Mouse (Mus musculus) CH12.LX (cell line): ENCODE data around the gene Wasl. TPM values are rescaled to one million over a fixed set of nuclear protein-coding genes. Genes with fewer than 3 reads are reported as not detected.

ENCODE experiments used
- DNase-seq: peaks from one replicate; pipeline ENCODE4 v3.0.0-alpha.2; 2013; ENCODE audit errors: extremely low read depth
- H3K27ac ChIP-seq: 2 replicates; pipeline ENCODE4 v1.5.1; 2012; ENCODE audit warnings: low read depth, mild to moderate bottlenecking, control low read depth, moderate library complexity; ENCODE audit not compliant: insufficient read depth
- H3K27me3 ChIP-seq: replicated peaks from 2 replicates; pipeline ENCODE3; 2012; ENCODE audit warnings: inconsistent platforms
- H3K36me3 ChIP-seq, 2 experiments: replicated peaks in 1 of 2; 2 replicates each; pipeline versions ENCODE3 to v1.6.1; 2012; ENCODE audit warnings: inconsistent platforms in 1 of 2, low read length in 1 of 2, mild to moderate bottlenecking in 1 of 2, mixed read lengths in 1 of 2, moderate library complexity in 1 of 2; ENCODE audit not compliant: control insufficient read depth in 1 of 2, insufficient read depth in 1 of 2
- H3K4me1 ChIP-seq, 2 experiments: 2 replicates each; pipeline ENCODE4 v1.6.1; 2012; ENCODE audit warnings: inconsistent platforms in 1 of 2, moderate library complexity in 1 of 2; ENCODE audit not compliant: insufficient read depth in 2 of 2, control insufficient read depth in 1 of 2
- H3K4me2 ChIP-seq: 2 replicates; pipeline ENCODE4 v1.6.1; 2012; ENCODE audit warnings: low read depth, mild to moderate bottlenecking, control low read depth; ENCODE audit not compliant: poor library complexity, insufficient read depth, severe bottlenecking
- H3K4me3 ChIP-seq, 3 experiments: fragments of 150-350 bp in 1 of 3; sonication (generic) in 1 of 3; replicated peaks in 1 of 3; 2 replicates each; pipeline versions ENCODE3 to v1.5.1; 2011 to 2012; ENCODE audit warnings: low read depth in 2 of 3, low read length in 2 of 3, mild to moderate bottlenecking in 2 of 3, moderate library complexity in 2 of 3, control low read depth in 1 of 3, improper control_type of control experiment in 1 of 3, inconsistent platforms in 1 of 3, mixed read lengths in 1 of 3; ENCODE audit not compliant: poor library complexity in 1 of 3
- H3K79me2 ChIP-seq: replicated peaks from 2 replicates; pipeline ENCODE4 v1.6.1; 2012; ENCODE audit warnings: mild to moderate bottlenecking, moderate library complexity; ENCODE audit not compliant: control insufficient read depth, poor library complexity, insufficient read depth, severe bottlenecking; ENCODE audit errors: extremely low read depth
- H3K9ac ChIP-seq: 2 replicates; pipeline ENCODE4 v1.6.1; 2012; ENCODE audit warnings: low read depth, mild to moderate bottlenecking, control low read depth, moderate library complexity; ENCODE audit not compliant: insufficient read depth
- H3K9me3 ChIP-seq: replicated peaks from 2 replicates; pipeline ENCODE3; 2012; ENCODE audit warnings: low read length, inconsistent platforms, mixed read lengths
- CHD2 ChIP-seq: IDR thresholded peaks from 2 replicates; pipeline ENCODE4 v1.6.1; 2011; ENCODE audit warnings: low read length, improper control_type of control experiment
- E2F4 ChIP-seq: IDR thresholded peaks from 2 replicates; pipeline ENCODE4 v1.6.1; 2011; ENCODE audit warnings: low read depth, low read length, improper control_type of control experiment; ENCODE audit not compliant: insufficient replicate concordance
- ETS1 ChIP-seq: conservative IDR thresholded peaks from 2 replicates; pipeline ENCODE4 v1.6.1; 2012; ENCODE audit warnings: low read depth, mild to moderate bottlenecking, inconsistent platforms, low read length, improper control_type of control experiment, moderate library complexity
- GABPA ChIP-seq: IDR thresholded peaks from 2 replicates; pipeline ENCODE4 v1.6.1; 2012; ENCODE audit warnings: low read depth, low read length, improper control_type of control experiment, inconsistent platforms; ENCODE audit not compliant: insufficient replicate concordance
- IRF4 ChIP-seq: IDR thresholded peaks from 2 replicates; pipeline ENCODE4 v1.6.1; 2014; ENCODE audit warnings: low read depth, mild to moderate bottlenecking, inconsistent platforms, low read length, improper control_type of control experiment
- JUN ChIP-seq: IDR thresholded peaks from 2 replicates; pipeline ENCODE4 v1.6.1; 2011; ENCODE audit warnings: low read depth, mild to moderate bottlenecking, low read length, improper control_type of control experiment, moderate library complexity; ENCODE audit not compliant: insufficient read depth
- JUND ChIP-seq: conservative IDR thresholded peaks from 2 replicates; pipeline ENCODE4 v1.6.1; 2011; ENCODE audit warnings: low read depth, low read length, improper control_type of control experiment
- KAT2A ChIP-seq: IDR thresholded peaks from 2 replicates; pipeline ENCODE4 v1.6.1; 2012; ENCODE audit warnings: low read length, improper control_type of control experiment, inconsistent platforms; ENCODE audit not compliant: insufficient replicate concordance
- MAFK ChIP-seq: IDR thresholded peaks from 2 replicates; pipeline ENCODE4 v1.6.1; 2011; ENCODE audit warnings: low read length, improper control_type of control experiment; ENCODE audit not compliant: insufficient replicate concordance
- MAX ChIP-seq: IDR thresholded peaks from 2 replicates; pipeline ENCODE4 v1.6.1; 2011; ENCODE audit warnings: low read length, improper control_type of control experiment
- MAZ ChIP-seq: IDR thresholded peaks from 2 replicates; pipeline ENCODE4 v1.6.1; 2012; ENCODE audit warnings: low read depth, mild to moderate bottlenecking, inconsistent platforms, low read length, improper control_type of control experiment, moderate library complexity
- MEF2A ChIP-seq: IDR thresholded peaks from 2 replicates; pipeline ENCODE4 v1.6.1; 2014; ENCODE audit warnings: low read depth, mild to moderate bottlenecking, inconsistent platforms, low read length, improper control_type of control experiment, borderline replicate concordance
- NELFE ChIP-seq: IDR thresholded peaks from 2 replicates; pipeline ENCODE4 v1.6.1; 2011; ENCODE audit warnings: low read depth, low read length, improper control_type of control experiment
- NRF1 ChIP-seq: IDR thresholded peaks from 2 replicates; pipeline ENCODE4 v1.6.1; 2014; ENCODE audit warnings: low read depth, mild to moderate bottlenecking, inconsistent platforms, low read length, improper control_type of control experiment, moderate library complexity
- POLR2A ChIP-seq: IDR thresholded peaks from 2 replicates; pipeline ENCODE4 v1.6.1; 2011; ENCODE audit warnings: low read depth, mild to moderate bottlenecking, improper control_type of control experiment, low read length
- POLR2AphosphoS2 ChIP-seq: IDR thresholded peaks from 2 replicates; pipeline ENCODE4 v1.6.1; 2011; ENCODE audit warnings: low read depth, low read length, improper control_type of control experiment
- RAD21 ChIP-seq: IDR thresholded peaks from 2 replicates; pipeline ENCODE4 v1.6.1; 2011; ENCODE audit warnings: low read depth, mild to moderate bottlenecking, low read length, improper control_type of control experiment, moderate library complexity
- RCOR1 ChIP-seq: conservative IDR thresholded peaks from 2 replicates; pipeline ENCODE4 v1.6.1; 2012; ENCODE audit warnings: low read depth, mild to moderate bottlenecking, inconsistent platforms, low read length, improper control_type of control experiment
- TCF12 ChIP-seq: IDR thresholded peaks from 2 replicates; pipeline ENCODE4 v1.6.1; 2014; ENCODE audit warnings: low read depth, mild to moderate bottlenecking, inconsistent platforms, low read length, improper control_type of control experiment
- UBTF ChIP-seq: IDR thresholded peaks from 2 replicates; pipeline ENCODE4 v1.6.1; 2012; ENCODE audit warnings: low read depth, mild to moderate bottlenecking, inconsistent platforms, low read length, improper control_type of control experiment, moderate library complexity
- USF1 ChIP-seq: IDR thresholded peaks from 2 replicates; pipeline ENCODE4 v1.6.1; 2014; ENCODE audit warnings: low read depth, mild to moderate bottlenecking, inconsistent platforms, low read length, improper control_type of control experiment
- USF2 ChIP-seq: conservative IDR thresholded peaks from 2 replicates; pipeline ENCODE4 v1.6.1; 2011; ENCODE audit warnings: low read depth, low read length, improper control_type of control experiment
- ZC3H11A ChIP-seq: IDR thresholded peaks from 2 replicates; pipeline ENCODE4 v1.6.1; 2012; ENCODE audit warnings: low read depth, mild to moderate bottlenecking, inconsistent platforms, low read length, improper control_type of control experiment
- ZNF384 ChIP-seq: IDR thresholded peaks from 2 replicates; pipeline ENCODE4 v1.6.1; 2012; ENCODE audit warnings: low read depth, low read length, improper control_type of control experiment, inconsistent platforms
- dilution Hi-C: fragments of 300-500 bp; cut with MboI; formaldehyde crosslinking; loops from 2 replicates; pipeline ENCODE4 v1.14.3; 2020; ENCODE audit warnings: low sequenced_read_pairs; ENCODE audit not compliant: extremely low pct_unique_long_range_greater_than_20kb, extremely low pct_ligation_motif_present
- in situ Hi-C: fragments of 300-500 bp; cut with MboI; formaldehyde crosslinking; loops from 3 replicates; pipeline ENCODE4 v1.14.3; 2019; ENCODE audit warnings: low sequenced_read_pairs, low pct_ligation_motif_present, low pct_unique_long_range_greater_than_20kb, mixed read lengths
- polyA plus RNA-seq: library from polyadenylated mRNA; unstranded; fragments of >175 nt; gene quantifications from 2 replicates; pipeline ENCODE4 v1.2.1, GENCODE M21; 2012; ENCODE audit warnings: low read depth; ENCODE audit not compliant: insufficient read length
- total RNA-seq, 2 experiments: library from RNA; depleted of rRNA; stranded (reverse); fragments of 300-350 nt in 1 of 2; fragments of >200 nt in 1 of 2; gene quantifications; 2 replicates each; pipeline ENCODE4 v1.2.3; 2012 to 2014

The Wasl gene
- total and polyA plus RNA-seq, 3 experiments = 3.9 to 8.4 (median 7.6) TPM

DNA sequence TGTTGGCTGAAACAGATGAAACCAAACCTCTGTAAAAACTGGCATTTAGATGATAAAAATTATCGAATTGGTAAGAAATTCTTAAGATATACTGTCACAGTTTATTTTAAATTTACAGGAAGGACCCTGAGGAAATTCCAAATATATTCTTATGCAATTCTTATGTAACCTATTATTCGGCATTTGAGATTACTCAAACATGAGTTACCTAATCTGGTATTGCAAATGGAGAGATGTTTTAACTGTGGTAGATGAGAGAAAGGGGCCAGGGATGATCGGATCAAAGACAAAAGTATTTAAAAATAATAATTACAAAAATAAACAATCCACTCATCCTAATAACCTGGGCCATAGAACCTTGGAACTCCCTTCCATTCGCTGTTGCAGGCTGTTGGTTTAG lies 54.5 kb downstream of the Wasl start:
- Histone ChIP-seq H3K27me3 (no peaks in the 10 kb centered on the region), H3K9ac (no peak overlapping the region), H3K4me3 (no peak overlapping the region), H3K79me2 (no peaks in the 10 kb centered on the region), H3K36me3 (peaks cover 6 to 27% of the 10 kb centered on the region in 2 experiments), H3K4me1 (peaks cover 4 to 22% of the 10 kb centered on the region in 2 experiments), H3K9me3 (no peaks in the 10 kb centered on the region), H3K27ac (no peak overlapping the region), H3K4me2 (no peak overlapping the region)
- in situ Hi-C loops = no loop called here
- dilution Hi-C loops = no loop called here
- no peak for DNase-seq
- TF ChIP-seq NRF1 = no peak
- no peak for TF ChIP-seq JUN
- TF ChIP-seq RAD21 = no peak
- no peak for TF ChIP-seq ZNF384
- no peak for TF ChIP-seq IRF4
- no peak for TF ChIP-seq USF2
- TF ChIP-seq MEF2A = no peak
- no peak for TF ChIP-seq RCOR1
- TF ChIP-seq GABPA = no peak
- no peak for TF ChIP-seq UBTF
- TF ChIP-seq KAT2A = no peak
- TF ChIP-seq JUND = no peak
- TF ChIP-seq NELFE = no peak
- no peak for TF ChIP-seq ETS1
- TF ChIP-seq E2F4 = no peak
- TF ChIP-seq ZC3H11A = no peak
- TF ChIP-seq, all 38 proteins: peak for 0

DNA sequence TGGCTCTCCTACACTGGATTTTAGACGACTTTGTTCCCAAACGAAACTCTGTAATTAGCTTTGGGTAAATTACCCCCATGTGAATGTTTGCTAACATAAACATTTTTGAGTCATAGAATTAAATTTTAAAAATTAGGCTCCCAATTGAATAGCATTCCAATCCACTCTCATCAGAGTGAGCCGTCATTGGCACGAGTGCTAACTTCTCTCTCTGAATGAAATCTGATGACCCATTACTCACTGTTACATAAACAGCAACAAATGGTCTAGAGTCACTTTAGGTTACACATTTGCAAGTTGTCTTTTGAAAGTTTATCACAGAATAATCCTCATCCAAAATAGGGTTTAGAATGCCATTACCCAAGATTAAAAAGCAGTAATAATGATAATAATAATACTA lies 55.3 kb downstream of the Wasl start:
- H3K4me1 ChIP-seq = peaks cover 4 to 22% of the 10 kb centered on the region in 2 experiments
- dilution Hi-C loops = no loop called here
- peaks cover 2 to 19% of the 10 kb centered on the region in 2 experiments for H3K36me3 ChIP-seq
- no peak for DNase-seq
- H3K4me2 ChIP-seq = no peak overlapping the region
- H3K4me3 ChIP-seq = no peak overlapping the region
- H3K27ac ChIP-seq = no peak overlapping the region
- in situ Hi-C loops = no loop called here
- no peak for TF ChIP-seq CHD2
- no peak for TF ChIP-seq ETS1
- TF ChIP-seq TCF12 = no peak
- TF ChIP-seq USF1 = no peak
- TF ChIP-seq MEF2A = no peak
- no peak for TF ChIP-seq MAFK
- no peak for TF ChIP-seq MAZ
- no peak for TF ChIP-seq KAT2A
- TF ChIP-seq MAX = no peak
- no peak for TF ChIP-seq POLR2A
- TF ChIP-seq POLR2AphosphoS2 = no peak
- no peak for TF ChIP-seq RCOR1
- H3K79me2 ChIP-seq = no peaks in the 10 kb centered on the region
- no peak overlapping the region for H3K9ac ChIP-seq
- no peaks in the 10 kb centered on the region for H3K9me3 ChIP-seq
- H3K27me3 ChIP-seq = no peaks in the 10 kb centered on the region
